Mouse (Mus musculus) megakaryocyte, adult 5-6 weeks (primary cell): ENCODE data around the gene Gtf2ird2. TPM values are rescaled to one million over a fixed set of nuclear protein-coding genes. Genes with fewer than 3 reads are reported as not detected.

Experiments
- ATAC-seq: 2 replicates; pipeline ENCODE4 v1.8.0; 2016; ENCODE audit warnings: mild to moderate bottlenecking, inconsistent platforms; ENCODE audit not compliant: poor library complexity, severe bottlenecking
- total RNA-seq, 2 experiments: library from RNA; stranded (forward) in 1 of 2; stranded (reverse) in 1 of 2; fragments of 153-499, 151-499 nt in 1 of 2; fragments of 221-1000, 200-1000 nt in 1 of 2; gene quantifications; 2 replicates each; pipeline versions ENCODE4 v1.2.3 to v1.2.4; 2015 to 2017

Gene Gtf2ird2
- total RNA-seq, 2 experiments from 2014 or later, result 2.5 to 4.4 TPM

GRCm38 (mm10) chr5:134260001-134260636 is 76.3 kb downstream of the Gtf2ird2 start:
- ATAC-seq, result no peak

- ATAC-seq, result no peak
Measured at GRCm38 (mm10) chr5:134265890-134266289, 82.1 kb downstream of the Gtf2ird2 start.

- peak; percentile 43 for ATAC-seq
Measured at GRCm38 (mm10) chr5:134266404-134266803, 82.6 kb downstream of the Gtf2ird2 start.

GRCm38 (mm10) chr5:134268751-134269150 is 84.9 kb downstream of the Gtf2ird2 start:
- ATAC-seq, result no peak

GRCm38 (mm10) chr5:134269751-134270150 is 85.9 kb downstream of the Gtf2ird2 start:
- peak; percentile 61 for ATAC-seq

GRCm38 (mm10) chr5:134270566-134270965 is 86.7 kb downstream of the Gtf2ird2 start:
- no peak for ATAC-seq

GRCm38 (mm10) chr5:134271421-134271820 is 87.6 kb downstream of the Gtf2ird2 start:
- ATAC-seq, result no peak

GRCm38 (mm10) chr5:134272761-134273160 is 88.9 kb downstream of the Gtf2ird2 start:
- ATAC-seq, result no peak

GRCm38 (mm10) chr5:134273761-134274160 is 89.9 kb downstream of the Gtf2ird2 start:
- ATAC-seq, result no peak

Other genes with a start within 250 kb of the Gtf2ird2 start
- gene Castor2, start 84.3 kb upstream of the Gtf2ird2 start, total RNA-seq (2015), result 5.7 and 7.2 TPM in 2 replicates
- 2.1 TPM in 2 replicates for gene Castor2, start 84.3 kb upstream of the Gtf2ird2 start, total RNA-seq (2017)
- gene Rcc1l, start 7.2 kb upstream of the Gtf2ird2 start, total RNA-seq (2015), result 2.9 and 3.4 TPM in 2 replicates
- 1.8 and 2.1 TPM in 2 replicates for gene Rcc1l, start 7.2 kb upstream of the Gtf2ird2 start, total RNA-seq (2017)
- 284 and 306 TPM in 2 replicates for gene Ncf1, start 45.6 kb downstream of the Gtf2ird2 start, total RNA-seq (2015)
- 339 and 371 TPM in 2 replicates for gene Ncf1, start 45.6 kb downstream of the Gtf2ird2 start, total RNA-seq (2017)
- 24.8 and 31.2 TPM in 2 replicates for gene Gtf2i, start 130.7 kb downstream of the Gtf2ird2 start, total RNA-seq (2015)
- gene Gtf2i, start 130.7 kb downstream of the Gtf2ird2 start, total RNA-seq (2017), result 15.5 and 23.6 TPM in 2 replicates